Mouse (Mus musculus): Measurements from ENCODE around the gene Atl1. TPM values are rescaled to one million over a fixed set of nuclear protein-coding genes. Genes with fewer than 3 reads are reported as not detected.

Gene Atl1
- polyA plus RNA-seq (2014; fragmentation: Illumina TruSeq; extraction: RNeasy Lipid Tissue Mini Kit (QIAGEN cat#74804); ENCODE audit: low read depth, low replicate concordance), result 1.5 TPM

DNA sequence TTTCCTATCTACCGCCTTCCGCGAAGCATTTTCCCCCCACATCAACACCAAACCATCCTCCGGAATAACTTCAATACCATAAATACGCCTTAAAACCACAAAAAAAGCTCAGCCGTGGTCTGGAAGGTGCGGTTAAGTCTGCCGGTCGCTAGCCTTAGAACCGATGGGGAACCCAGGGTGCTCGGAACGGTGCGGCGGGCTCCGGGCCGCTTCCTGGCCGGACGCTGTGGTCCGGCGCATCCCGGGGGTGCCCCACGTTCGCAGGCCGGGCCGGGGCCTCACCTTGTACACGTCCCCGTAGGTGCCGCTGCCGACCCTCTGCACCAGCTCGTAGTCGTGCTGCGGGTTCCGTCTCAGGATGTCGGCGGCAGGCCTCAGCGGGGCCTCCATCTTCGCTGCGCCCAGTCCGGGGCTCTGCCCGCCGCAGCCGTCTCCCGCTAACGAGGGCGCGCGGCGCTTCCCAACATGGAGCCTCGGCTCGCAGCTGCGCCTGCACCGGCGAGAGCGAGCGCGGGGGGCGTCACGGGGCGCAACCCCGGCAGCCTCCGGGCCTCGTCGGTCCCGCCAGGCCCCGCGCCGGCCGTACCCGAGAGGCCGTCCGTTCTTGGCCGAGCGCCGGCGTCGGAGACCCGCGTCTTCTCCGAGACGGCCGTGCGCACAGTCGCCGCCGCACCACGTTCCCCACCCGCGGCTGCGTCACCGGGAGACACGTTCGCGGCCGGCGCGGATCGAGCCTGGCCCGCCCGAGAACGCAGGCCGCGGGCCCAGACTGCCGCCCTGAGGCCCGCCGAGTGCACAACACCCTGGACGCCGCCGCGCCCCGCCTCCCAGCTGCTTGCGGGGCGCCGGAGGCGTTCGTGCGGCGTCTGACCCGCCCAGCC, at the start of gene Atl1, which contains the start of gene Map4k5:
TSS of gene Atl1 (plus strand) at position 244 of the 881 bp plus-strand sequence.
TSS of gene Map4k5 (minus strand) at position 830 of the 881 bp plus-strand sequence.

DNA sequence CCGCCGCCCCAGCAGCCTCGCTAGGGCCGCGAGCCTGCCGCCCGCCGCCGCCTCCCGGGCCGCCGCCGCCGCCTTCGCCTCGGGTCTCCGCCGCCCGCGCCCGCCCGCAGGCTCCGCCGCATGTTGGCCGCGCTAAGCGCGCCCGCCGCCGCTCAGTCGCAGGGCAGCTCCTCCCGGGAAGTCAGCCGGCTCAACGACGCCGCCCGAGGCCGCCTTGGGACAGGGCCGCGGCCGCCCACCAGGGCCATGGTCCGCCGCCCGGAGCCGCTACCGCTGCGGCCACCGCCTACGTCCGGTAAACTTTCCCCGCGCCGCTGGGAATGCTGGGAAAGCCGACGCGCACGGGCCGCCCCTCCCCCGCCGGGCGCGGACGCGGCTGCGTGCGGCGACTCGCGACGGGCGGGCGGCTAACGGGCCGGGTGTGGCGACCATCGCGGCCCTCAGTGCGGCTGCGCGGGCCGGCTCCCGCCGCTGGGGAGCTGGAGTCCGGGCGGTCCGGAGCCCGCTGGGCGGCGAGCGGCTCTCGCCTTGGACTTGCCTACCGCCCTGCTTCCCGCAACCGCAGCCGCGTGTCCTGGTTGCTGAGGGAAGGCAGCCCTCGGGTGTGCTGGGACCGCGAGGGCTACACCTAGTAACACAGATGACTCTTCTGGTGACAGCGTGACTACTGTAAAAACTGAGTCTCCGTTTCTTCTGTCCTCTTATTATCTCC, 94.5 kb downstream of the Atl1 start, which contains the start of gene Sav1:
TSS of gene Sav1 (minus strand) at position 217 of the 712 bp plus-strand sequence.

Other genes with a start within 250 kb of the Atl1 start
- 18.7 TPM for gene Sos2, start 210.8 kb upstream of the Atl1 start, polyA plus RNA-seq (2014; fragmentation: Illumina TruSeq; extraction: RNeasy Lipid Tissue Mini Kit (QIAGEN cat#74804); ENCODE audit: low read depth, low replicate concordance)
- gene L2hgdh, start 167.7 kb upstream of the Atl1 start, polyA plus RNA-seq (2014; fragmentation: Illumina TruSeq; extraction: RNeasy Lipid Tissue Mini Kit (QIAGEN cat#74804); ENCODE audit: low read depth, low replicate concordance), result 45.6 TPM
- 14.4 TPM for gene Atp5s, start 167.7 kb upstream of the Atl1 start, polyA plus RNA-seq (2014; fragmentation: Illumina TruSeq; extraction: RNeasy Lipid Tissue Mini Kit (QIAGEN cat#74804); ENCODE audit: low read depth, low replicate concordance)
- gene Cdkl1, start 101.3 kb upstream of the Atl1 start, polyA plus RNA-seq (2014; fragmentation: Illumina TruSeq; extraction: RNeasy Lipid Tissue Mini Kit (QIAGEN cat#74804); ENCODE audit: low read depth, low replicate concordance), result 0.45 TPM
- 20.3 TPM for gene Map4k5, start 586 bp downstream of the Atl1 start, polyA plus RNA-seq (2014; fragmentation: Illumina TruSeq; extraction: RNeasy Lipid Tissue Mini Kit (QIAGEN cat#74804); ENCODE audit: low read depth, low replicate concordance)
- 26.0 TPM for gene Sav1, start 94.4 kb downstream of the Atl1 start, polyA plus RNA-seq (2014; fragmentation: Illumina TruSeq; extraction: RNeasy Lipid Tissue Mini Kit (QIAGEN cat#74804); ENCODE audit: low read depth, low replicate concordance)
- 1.2 TPM for gene Nin, start 221.1 kb downstream of the Atl1 start, polyA plus RNA-seq (2014; fragmentation: Illumina TruSeq; extraction: RNeasy Lipid Tissue Mini Kit (QIAGEN cat#74804); ENCODE audit: low read depth, low replicate concordance)

Measured in liver, adult 10 weeks (tissue).